Mouse (Mus musculus) midbrain, embryonic 16.5 days (tissue): ENCODE results near the gene Gm49369. TPM values are rescaled to one million over a fixed set of nuclear protein-coding genes. Genes with fewer than 3 reads are reported as not detected.
"Not testable (repeated sequence)": the region's sequence is repeated elsewhere in the genome, so short reads cannot be mapped to it uniquely, and the experiment has no call there.

Source experiments
- ATAC-seq: fragments of 200-750 bp; cut with Nextera tagmentation; 2 replicates; pipeline ENCODE4 v1.8.0; 2017; ENCODE audit warnings: moderate TSS enrichment
- H3K27ac ChIP-seq: fragments of 300-500 bp; sonication (generic); 2 replicates; pipeline ENCODE4 v1.5.1; 2014; ENCODE audit warnings: mild to moderate bottlenecking, low read length, mixed read lengths
- H3K27me3 ChIP-seq: fragments of 300-500 bp; sonication (generic); 2 replicates; pipeline ENCODE4 v1.6.1; 2014; ENCODE audit warnings: low read depth, low read length, mixed read lengths; ENCODE audit not compliant: control insufficient read depth, insufficient read depth
- H3K36me3 ChIP-seq: fragments of 300-500 bp; sonication (generic); 2 replicates; pipeline ENCODE4 v1.6.1; 2014; ENCODE audit warnings: mild to moderate bottlenecking, low read length, moderate library complexity, mixed read lengths; ENCODE audit not compliant: control insufficient read depth, insufficient read depth
- H3K4me1 ChIP-seq: fragments of 300-500 bp; sonication (generic); 2 replicates; pipeline ENCODE4 v1.6.1; 2014; ENCODE audit warnings: mild to moderate bottlenecking, low read length, mixed read lengths; ENCODE audit not compliant: control insufficient read depth, insufficient read depth
- H3K4me2 ChIP-seq: fragments of 300-500 bp; sonication (generic); 2 replicates; pipeline ENCODE4 v1.6.1; 2014; ENCODE audit warnings: mild to moderate bottlenecking, low read length, mixed read lengths
- H3K4me3 ChIP-seq: fragments of 300-500 bp; sonication (generic); 2 replicates; pipeline ENCODE4 v1.5.1; 2014; ENCODE audit warnings: low read depth, mild to moderate bottlenecking, low read length, moderate library complexity, mixed read lengths
- H3K9ac ChIP-seq: fragments of 300-500 bp; sonication (generic); 2 replicates; pipeline ENCODE4 v1.6.1; 2014; ENCODE audit warnings: low read depth, low read length, mixed read lengths
- H3K9me3 ChIP-seq: fragments of 300-500 bp; sonication (generic); replicated peaks from 2 replicates; pipeline ENCODE4 v1.6.1; 2014; ENCODE audit warnings: mild to moderate bottlenecking, low read length, mixed read lengths; ENCODE audit not compliant: control insufficient read depth, poor library complexity, severe bottlenecking
- whole genome bisulfite sequencing: fragments of 180-500 bp; shearing (Covaris S2); extraction: QIAGEN DNeasy Blood & Tissue Kit; methylation state at CpG from one replicate; pipeline ENCODE4 v1.1.7; 2014; 5-methylcytosine and 5-hydroxymethylcytosine counted together
- polyA plus RNA-seq: library from polyadenylated mRNA; unstranded; fragments of >200 nt; fragmentation: Nextera tagmentation; extraction: Ambion mirVana; gene quantifications from 2 replicates; pipeline ENCODE4 v1.2.1, GENCODE M21; 2015

Gene Gm49369
- polyA plus RNA-seq, 1 experiment from 2014 or later = 2.5 TPM

DNA sequence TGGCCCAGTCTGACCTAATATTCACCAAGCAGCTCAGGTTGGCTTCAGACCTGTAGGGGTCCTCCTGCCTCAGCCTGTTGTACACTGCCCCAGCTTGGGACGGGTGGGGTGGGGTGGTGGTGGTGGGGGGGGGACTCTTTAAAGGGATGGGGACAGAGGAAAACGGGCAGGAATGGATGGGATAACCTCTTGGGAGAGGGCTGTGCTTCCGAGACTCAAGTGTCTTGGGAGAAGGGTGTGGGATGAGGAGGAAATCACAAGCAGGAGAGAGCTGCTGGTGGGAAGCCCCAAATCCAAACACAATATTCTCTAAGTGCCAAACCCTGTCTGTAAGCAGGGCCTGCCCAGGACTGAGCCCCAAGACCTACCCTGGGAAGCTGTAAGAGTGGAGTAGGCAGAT, 33.8 kb upstream of the Gm49369 start:
- Histone ChIP-seq H3K4me3 (no peak overlapping the region), H3K4me1 (no peaks in the 10 kb centered on the region), H3K9ac (no peak overlapping the region), H3K4me2 (no peak overlapping the region), H3K27ac (no peak overlapping the region), H3K36me3 (no peaks in the 10 kb centered on the region), H3K27me3 (no peaks in the 10 kb centered on the region), H3K9me3 (no peaks in the 10 kb centered on the region)
- 75% methylated on average over 3 of the region's 3 CpGs for WGBS
- ATAC-seq = no peak

- Histone ChIP-seq H3K27ac (no peak overlapping the region), H3K4me3 (no peak overlapping the region), H3K4me2 (no peak overlapping the region), H3K4me1 (no peaks in the 10 kb centered on the region), H3K27me3 (no peaks in the 10 kb centered on the region), H3K9me3 (no peaks in the 10 kb centered on the region), H3K36me3 (no peaks in the 10 kb centered on the region), H3K9ac (no peak overlapping the region)
- WGBS = 60% methylated on average over 4 of the region's 4 CpGs
- no peak for ATAC-seq
Observed at GRCm38 (mm10) chr7:142415314-142415713, 32.8 kb upstream of the Gm49369 start.

- H3K27me3 ChIP-seq = no peaks in the 10 kb centered on the region
- H3K36me3 ChIP-seq = no peaks in the 10 kb centered on the region
- H3K9me3 ChIP-seq = no peaks in the 10 kb centered on the region
- no peak overlapping the region for H3K9ac ChIP-seq
- WGBS = 91% methylated on average over 6 of the region's 6 CpGs
- no peak for ATAC-seq
- no peak overlapping the region for H3K4me2 ChIP-seq
- H3K4me3 ChIP-seq = no peak overlapping the region
- H3K27ac ChIP-seq = no peak overlapping the region
- H3K4me1 ChIP-seq = no peaks in the 10 kb centered on the region
Observed at GRCm38 (mm10) chr7:142413285-142413684, 30.8 kb upstream of the Gm49369 start.

DNA sequence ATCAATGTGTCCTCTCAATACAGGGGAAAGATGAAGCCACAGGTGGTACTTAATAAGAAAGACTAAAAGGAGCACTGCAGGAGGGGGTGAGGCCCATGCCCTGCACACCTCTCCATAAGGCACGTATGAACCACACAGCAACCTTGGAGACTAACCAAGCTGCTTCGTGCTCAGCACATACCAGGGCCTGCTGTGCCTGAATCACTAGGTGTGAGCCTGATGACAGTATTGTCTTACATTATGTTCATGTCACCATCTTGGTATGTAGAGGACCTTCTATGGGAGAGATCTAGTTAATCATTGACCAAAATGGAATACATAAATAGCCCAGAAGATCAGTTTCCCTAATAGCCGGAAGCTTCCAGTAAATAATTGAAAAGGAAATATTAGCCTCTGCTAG, 27.1 kb upstream of the Gm49369 start:
- Histone ChIP-seq H3K4me3 (no peak overlapping the region), H3K27me3 (no peaks in the 10 kb centered on the region), H3K4me1 (no peaks in the 10 kb centered on the region), H3K27ac (no peak overlapping the region), H3K9ac (no peak overlapping the region), H3K36me3 (no peaks in the 10 kb centered on the region), H3K9me3 (no peaks in the 10 kb centered on the region), H3K4me2 (no peak overlapping the region)
- WGBS = 87% methylated on average over 3 of the region's 3 CpGs
- no peak for ATAC-seq

DNA sequence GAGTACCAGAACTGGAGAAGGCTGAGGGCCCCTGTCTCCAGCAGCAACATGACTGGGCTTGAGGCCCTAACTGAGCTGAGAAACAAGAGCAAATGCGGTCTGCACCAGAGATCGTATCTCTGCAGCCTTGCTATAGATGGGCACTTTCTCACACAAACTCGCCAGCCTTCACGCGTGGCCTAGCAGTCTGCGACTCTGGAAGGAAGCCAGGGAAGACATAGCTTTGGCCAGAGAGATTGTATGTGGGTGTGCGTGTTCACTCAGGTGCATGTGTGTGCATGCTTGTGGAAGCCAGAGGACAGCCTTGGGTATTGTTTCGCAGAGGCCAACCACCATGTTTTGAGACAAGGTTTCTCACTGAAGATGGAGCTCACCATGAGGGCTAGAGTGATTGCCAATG, 26.2 kb upstream of the Gm49369 start:
- no peak overlapping the region for H3K4me3 ChIP-seq
- ATAC-seq = no peak
- H3K36me3 ChIP-seq = no peaks in the 10 kb centered on the region
- H3K27me3 ChIP-seq = no peaks in the 10 kb centered on the region
- H3K4me2 ChIP-seq = no peak overlapping the region
- no peak overlapping the region for H3K27ac ChIP-seq
- 97% methylated on average over 8 of the region's 8 CpGs for WGBS
- no peaks in the 10 kb centered on the region for H3K9me3 ChIP-seq
- H3K4me1 ChIP-seq = no peaks in the 10 kb centered on the region
- no peak overlapping the region for H3K9ac ChIP-seq

- Histone ChIP-seq H3K36me3 (no peaks in the 10 kb centered on the region), H3K4me1 (no peaks in the 10 kb centered on the region), H3K27ac (no peak overlapping the region), H3K4me3 (no peak overlapping the region), H3K4me2 (no peak overlapping the region), H3K27me3 (no peaks in the 10 kb centered on the region), H3K9me3 (no peaks in the 10 kb centered on the region), H3K9ac (no peak overlapping the region)
- no peak for ATAC-seq
- 76% methylated on average over 4 of the region's 4 CpGs for whole genome bisulfite sequencing
Observed at GRCm38 (mm10) chr7:142407935-142408334, 25.5 kb upstream of the Gm49369 start.

- not testable (repeated sequence) for H3K4me2 ChIP-seq, H3K9me3 ChIP-seq, H3K4me1 ChIP-seq, H3K4me3 ChIP-seq, ATAC-seq, H3K9ac ChIP-seq, H3K36me3 ChIP-seq, H3K27me3 ChIP-seq, H3K27ac ChIP-seq
- WGBS = 88% methylated on average over 5 of the region's 5 CpGs
Observed at GRCm38 (mm10) chr7:142405134-142405533, 22.7 kb upstream of the Gm49369 start.

DNA sequence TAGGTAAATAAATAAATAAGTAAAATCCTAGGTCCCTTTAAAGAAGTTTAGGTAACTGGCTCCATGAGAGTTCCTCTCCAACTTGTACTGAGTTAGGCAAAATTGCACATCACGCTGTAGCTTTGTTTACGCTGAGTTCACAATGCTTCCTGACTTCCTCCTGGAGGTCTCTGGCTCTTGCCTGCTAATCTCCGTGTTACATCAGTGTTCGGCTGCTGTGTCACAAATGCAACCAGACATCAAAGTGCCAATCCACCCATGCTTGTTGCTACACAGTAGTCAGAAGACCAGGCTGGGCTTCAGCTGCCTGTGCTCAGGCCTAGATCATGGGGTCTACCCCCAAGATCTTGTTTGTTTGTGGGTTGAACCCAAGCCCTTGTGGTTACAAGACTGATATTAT, 21.1 kb upstream of the Gm49369 start:
- Histone ChIP-seq H3K27ac (no peak overlapping the region), H3K4me2 (no peak overlapping the region), H3K9me3 (no peaks in the 10 kb centered on the region), H3K27me3 (no peaks in the 10 kb centered on the region), H3K4me3 (no peak overlapping the region), H3K4me1 (no peaks in the 10 kb centered on the region), H3K36me3 (no peaks in the 10 kb centered on the region), H3K9ac (no peak overlapping the region)
- 81% methylated on average over 4 of the region's 4 CpGs for WGBS
- no peak for ATAC-seq

DNA sequence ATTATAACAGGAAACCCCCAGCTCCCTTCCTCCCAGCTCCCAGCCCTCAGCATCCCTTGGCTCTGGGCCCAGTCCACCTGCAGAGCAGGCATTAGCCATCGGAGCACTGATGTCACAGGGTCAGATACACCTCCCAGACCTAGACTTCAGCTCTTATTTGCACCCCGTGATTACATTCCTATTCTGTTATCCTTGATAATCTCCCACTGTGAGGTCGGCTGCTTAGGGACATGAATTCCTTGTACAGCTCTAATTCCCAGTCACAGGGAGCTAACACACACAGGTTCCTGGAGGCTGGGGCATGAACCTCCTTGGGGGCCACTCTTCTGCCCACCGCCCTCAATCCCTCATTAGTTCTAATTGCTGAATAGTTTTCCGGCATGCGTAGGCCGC, 18.3 kb upstream of the Gm49369 start:
- H3K36me3 ChIP-seq = no peaks in the 10 kb centered on the region
- H3K4me1 ChIP-seq = no peaks in the 10 kb centered on the region
- no peak overlapping the region for H3K9ac ChIP-seq
- no peak overlapping the region for H3K4me2 ChIP-seq
- no peak for ATAC-seq
- no peak overlapping the region for H3K27ac ChIP-seq
- no peaks in the 10 kb centered on the region for H3K27me3 ChIP-seq
- H3K4me3 ChIP-seq = no peak overlapping the region
- no peaks in the 10 kb centered on the region for H3K9me3 ChIP-seq
- WGBS = 24% methylated on average over 7 of the region's 7 CpGs
